Mouse (Mus musculus): ENCODE results near the gene Celsr2.

Gene Celsr2

DNA sequence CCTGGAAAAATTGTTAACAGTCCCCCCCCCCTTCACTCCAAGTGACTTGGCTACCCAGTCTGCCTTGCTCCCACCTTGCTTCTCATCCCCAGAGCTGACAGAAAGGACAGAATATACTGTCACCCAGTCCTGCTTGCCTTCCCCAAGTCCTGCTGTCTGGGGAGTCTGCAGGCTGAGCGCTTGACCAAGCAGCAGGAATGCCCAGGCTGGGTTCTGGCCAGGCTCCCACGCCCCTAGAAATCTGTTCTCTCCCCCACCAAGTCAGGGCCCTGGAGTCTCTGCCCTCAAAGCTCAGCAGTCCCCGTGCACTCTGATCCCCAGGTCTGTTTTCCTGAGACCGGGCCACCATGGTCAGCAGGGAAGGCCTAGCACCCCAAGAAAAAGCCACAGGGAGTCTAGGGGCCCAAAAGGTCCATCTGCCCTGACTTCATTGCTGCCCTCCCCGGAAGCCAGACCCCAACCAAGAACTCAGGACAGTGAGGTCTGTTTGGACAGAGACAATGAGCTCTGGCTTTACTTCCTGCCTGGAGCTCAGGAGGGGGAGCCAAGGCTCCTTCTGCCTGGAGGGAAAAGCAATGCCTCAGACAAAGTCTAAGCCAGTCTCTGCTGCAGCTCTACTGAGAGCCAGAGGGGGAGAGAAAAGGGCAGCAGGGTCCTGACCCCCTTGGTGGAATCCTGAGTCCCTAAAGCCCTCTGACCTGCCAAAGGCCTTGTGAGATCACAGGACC lies 4.2 kb downstream of the Celsr2 start:
- no peak for DNase-seq

GRCm38 (mm10) chr3:108410359-108410714 lies 5.0 kb downstream of the Celsr2 start:
- no peak for DNase-seq

DNA sequence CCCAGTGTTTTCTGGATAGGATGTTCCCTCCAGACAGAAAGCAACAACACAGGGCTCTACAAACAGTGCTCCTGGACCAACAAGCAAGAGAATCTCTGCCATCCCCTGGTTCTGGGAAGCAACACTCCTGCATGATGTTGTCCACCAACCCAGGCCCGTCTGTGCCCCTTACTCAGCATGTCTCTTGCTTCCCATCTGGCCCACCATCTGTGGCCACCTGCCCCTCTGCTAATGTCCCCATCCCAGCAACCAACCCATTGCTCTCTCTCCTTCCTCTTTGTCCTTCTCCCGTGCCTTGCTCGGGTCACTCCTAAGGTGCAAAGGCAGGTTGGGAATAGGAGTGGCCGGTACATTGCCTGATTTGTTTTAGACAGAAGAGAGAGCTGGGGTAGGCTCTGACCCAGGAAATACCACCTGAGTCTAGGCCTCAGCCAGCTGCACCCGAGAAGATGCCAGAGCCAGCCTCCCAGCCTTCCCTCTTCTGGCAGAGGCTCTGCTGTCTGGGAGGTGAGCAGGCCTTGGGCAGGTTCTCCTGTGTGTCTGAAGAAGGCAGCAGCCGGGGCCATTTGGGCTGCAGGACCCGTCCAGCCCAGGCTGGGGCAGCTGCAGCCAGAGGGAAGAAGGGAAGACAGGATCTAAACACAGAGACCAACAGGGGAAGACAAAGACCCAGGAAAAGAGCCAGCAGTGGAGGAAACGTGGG lies 5.5 kb downstream of the Celsr2 start:
- DNase-seq: no peak

- no peak for DNase-seq
These were observed 6.8 kb downstream of the Celsr2 start for GRCm38 (mm10) chr3:108408517-108409008.

DNA sequence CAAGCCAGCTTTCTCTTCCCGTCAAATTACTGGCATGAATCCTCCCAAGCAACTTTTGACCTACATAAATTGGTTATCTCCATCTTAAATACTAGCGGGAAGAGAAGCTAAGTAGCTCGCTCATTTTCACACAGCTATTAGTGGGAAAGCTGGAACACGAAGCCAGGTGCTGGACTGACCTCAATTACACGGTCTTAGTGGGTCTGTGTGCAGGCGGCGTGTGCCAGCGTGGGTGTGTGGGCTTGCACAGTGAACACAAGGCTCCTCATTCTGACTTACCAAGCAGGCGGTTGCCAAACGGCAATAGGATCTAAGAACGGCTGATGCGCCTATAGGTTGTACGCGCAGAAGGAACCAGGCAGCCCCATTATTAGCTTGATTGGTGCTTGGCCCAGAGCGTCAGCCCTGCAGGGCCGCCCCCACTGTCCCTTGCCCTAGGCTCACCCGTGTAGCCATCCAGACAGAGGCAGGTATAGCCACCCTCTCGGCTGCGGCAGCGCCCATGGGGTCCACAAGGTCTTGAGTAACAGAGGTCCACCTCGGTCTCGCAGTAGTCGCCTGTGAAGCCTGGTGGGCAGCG lies 9.0 kb downstream of the Celsr2 start:
- peak; percentile 71 for DNase-seq

DNA sequence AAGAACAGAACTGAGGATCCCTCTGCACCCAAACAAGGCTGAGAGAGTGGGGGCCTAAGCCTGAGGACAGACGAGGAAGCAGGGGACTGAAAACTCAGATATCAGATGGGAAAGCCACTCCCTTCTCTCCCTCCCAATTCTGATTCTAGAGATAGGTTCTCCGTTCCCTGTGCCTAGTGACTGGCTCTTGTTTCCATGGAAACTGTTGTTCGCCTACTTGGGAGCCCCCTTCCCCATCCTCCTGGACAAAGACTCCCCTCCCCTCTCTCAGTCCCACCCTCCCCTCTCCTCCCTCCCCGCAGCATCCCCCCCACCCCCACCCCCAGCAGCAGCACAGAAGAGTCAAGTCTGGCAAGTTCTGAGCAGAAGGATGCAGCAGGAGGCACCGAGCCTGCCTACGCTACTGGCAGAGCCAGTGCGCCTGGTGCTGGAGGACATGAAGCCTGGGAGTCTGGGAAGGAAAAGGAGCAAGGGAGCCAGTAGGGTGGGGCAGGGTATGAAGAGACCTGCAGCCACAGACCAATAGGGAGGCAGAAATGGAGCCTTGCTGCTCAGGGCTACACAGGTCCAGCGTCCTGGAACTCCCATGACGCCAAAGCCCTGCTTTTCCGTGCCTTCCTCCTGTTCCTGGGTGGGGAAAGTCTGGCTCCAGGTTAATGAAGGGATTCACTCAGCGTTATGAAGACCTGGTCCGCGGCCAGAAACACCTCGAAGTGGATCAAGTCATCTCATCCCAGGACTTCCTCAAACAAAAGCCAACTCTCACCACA lies 9.6 kb downstream of the Celsr2 start:
- DNase-seq: peak; percentile 86

DNA sequence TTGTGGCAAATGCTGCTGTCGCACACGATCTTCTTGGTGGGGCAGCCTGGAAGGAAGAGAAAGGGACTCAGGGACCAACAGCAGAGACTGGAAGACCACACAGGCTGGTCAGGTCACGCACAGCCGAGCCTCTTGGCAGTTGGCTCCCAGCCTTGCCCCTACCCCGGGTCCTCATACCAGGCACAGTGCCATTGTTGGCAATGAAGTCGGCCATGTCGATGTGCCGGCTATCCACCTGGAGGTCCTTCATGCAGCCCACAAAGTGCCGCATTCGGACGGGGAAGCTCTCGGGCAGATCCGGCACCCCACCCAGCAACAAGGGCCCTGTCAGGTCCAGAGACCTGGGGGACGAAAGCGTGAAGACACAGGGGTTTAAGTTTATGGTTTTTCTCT lies 12.8 kb downstream of the Celsr2 start:
- DNase-seq: no peak

GRCm38 (mm10) chr3:108401692-108402527 lies 13.4 kb downstream of the Celsr2 start:
- peak; percentile 85 for DNase-seq

DNA sequence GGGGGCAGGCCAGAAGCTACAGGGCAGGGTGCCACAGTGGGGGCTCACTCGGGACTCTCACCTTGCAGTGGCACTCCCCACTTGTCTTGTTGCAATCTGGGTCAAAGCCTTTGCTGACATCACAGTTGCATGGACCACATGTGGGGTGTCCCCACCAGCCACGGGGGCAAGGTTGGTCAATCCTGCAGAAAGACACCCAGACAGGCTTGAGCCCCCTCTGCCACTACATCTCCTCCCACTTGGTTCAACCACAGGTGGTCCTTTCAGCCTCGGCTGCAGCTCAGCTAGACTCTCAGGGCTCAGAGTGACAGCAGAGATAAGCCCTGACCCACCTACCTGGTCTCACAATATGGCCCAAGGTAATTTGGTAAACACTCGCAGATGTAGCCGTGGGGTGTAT lies 14.9 kb downstream of the Celsr2 start:
- no peak for DNase-seq

GRCm38 (mm10) chr3:108398281-108398680 lies 17.1 kb downstream of the Celsr2 start:
- no peak for DNase-seq

DNA sequence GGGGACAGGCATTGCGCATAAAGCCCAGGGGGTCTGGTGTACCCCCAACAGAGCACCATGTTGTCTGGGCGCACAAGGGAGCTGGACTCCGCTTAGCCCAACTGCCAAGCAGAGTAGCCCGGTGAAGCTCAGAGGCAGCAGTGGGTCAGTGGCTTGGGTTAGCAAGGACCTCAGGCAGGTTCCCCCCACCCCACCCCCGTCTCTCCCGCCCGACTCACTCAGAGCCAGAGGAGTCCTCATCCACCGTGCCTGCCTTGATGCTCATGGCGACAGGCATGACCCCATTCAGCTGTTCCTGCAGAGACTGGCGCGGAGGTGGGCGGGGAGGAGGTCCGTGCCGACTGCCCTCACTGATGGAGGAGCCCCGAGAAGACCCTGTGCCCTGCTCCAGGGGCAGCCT lies 22.6 kb downstream of the Celsr2 start:
- no peak for DNase-seq

- DNase-seq: no peak
These were observed 23.1 kb downstream of the Celsr2 start for GRCm38 (mm10) chr3:108392299-108392698.

DNA sequence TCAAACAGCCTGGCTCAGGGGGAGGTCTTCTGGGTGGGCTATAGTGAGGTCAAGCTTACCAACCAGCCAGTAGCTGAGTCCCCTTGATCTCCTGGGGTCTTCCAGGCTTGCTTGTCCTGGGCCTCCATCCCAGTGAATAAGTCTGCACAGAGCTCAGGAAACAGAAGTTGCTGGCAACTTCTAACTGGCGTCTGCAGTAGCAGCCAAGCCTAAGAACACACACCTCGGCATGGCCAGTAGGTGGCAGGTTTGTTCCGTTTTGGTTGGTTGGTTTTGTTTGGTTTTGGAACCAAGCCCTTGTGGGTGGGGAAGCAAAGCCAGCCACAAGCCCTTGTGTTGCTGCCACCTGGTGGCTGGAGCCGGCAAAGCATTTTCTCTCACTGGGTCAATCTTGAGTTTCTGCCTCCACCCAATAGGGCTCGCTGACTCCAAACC lies 26.2 kb downstream of the Celsr2 start:
- DNase-seq: peak; percentile 96

GRCm38 (mm10) chr3:108386186-108386585 lies 29.2 kb downstream of the Celsr2 start:
- peak; percentile 88 for DNase-seq

GRCm38 (mm10) chr3:108384425-108384824 lies 30.9 kb downstream of the Celsr2 start:
- DNase-seq: no peak

DNA sequence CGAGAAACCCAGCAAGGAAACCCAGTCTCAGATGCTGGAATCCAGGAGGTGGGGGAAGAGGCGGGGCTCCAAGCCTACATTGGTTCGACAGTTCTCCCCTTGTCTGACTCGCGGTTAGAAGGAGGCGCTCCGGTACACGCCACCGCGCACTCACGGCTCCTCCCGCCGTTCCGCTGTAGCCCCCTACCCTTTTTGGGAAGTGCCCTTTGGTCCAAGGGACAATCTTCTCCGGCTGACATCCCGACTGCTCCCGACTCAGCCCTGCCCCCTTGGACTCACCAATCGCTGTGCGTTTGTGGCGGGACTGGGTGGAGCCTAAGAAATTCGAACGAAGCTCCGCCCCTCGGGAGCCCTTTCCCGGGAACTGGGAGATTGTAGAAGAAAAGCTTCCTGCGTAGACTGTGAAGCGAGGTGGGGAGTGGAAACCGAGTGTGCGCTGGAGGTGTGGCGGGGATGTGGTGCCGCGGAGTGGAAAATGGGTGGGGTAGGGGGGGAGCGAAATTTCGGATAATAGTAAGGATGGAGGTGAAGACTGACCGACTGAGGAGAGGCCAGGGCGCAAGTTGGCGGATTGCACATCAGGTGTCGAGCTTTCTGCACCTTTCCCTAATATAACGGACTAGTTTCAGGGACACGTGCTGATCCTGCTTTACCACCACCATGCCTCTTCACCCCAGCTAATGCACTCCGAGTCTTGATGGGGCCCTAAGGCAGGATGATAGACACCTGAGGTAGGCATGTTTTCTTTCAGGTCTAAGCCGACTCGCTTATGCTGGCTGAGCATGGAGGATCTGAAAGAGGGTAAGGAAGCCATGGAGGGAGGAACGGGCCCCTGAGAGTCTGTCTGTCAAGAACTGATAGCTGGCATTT lies 31.6 kb downstream of the Celsr2 start, which contains the start of gene Psrc1:
TSS of gene Psrc1 (plus strand) at position 355 of the 870 bp plus-strand sequence.
- DNase-seq: peak; percentile 91

GRCm38 (mm10) chr3:108381945-108382875 lies 33.1 kb downstream of the Celsr2 start:
- DNase-seq: no peak

DNA sequence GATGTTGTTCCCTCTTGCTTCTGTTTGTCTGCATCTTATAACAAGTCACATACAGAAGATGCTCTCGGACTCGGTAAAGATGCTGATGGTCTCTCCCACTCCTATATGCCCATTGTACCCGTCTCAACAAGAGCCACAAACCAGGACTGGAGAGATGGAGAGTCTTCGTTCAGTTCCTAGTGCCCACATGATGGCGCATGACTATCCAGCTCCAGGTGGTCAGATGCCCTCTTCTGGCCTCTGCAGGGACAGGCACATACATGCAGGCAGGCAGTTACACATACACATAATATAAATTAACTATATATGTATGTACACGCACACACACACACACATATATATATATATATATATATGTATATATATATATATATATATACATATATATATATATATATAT lies 34.7 kb downstream of the Celsr2 start:
- DNase-seq: no peak

GRCm38 (mm10) chr3:108378875-108379663 lies 36.3 kb downstream of the Celsr2 start:
- no peak for DNase-seq
